Mouse (Mus musculus) ES-E14 (cell line): Measurements from ENCODE around the gene Manba.
A peak's percentile ranks its signal among the peaks of the same experiment; 100 is the strongest.

Experiments
- CHD2 ChIP-seq: IDR thresholded peaks from 2 replicates; pipeline ENCODE4 v1.6.1; 2014; ENCODE audit warnings: mild to moderate bottlenecking, low read depth, low read length, inconsistent platforms
- HCFC1 ChIP-seq: IDR thresholded peaks from 2 replicates; pipeline ENCODE4 v1.6.1; 2012; ENCODE audit warnings: low read length, inconsistent platforms, borderline replicate concordance; ENCODE audit not compliant: insufficient read depth
- MAFK ChIP-seq: IDR thresholded peaks from 2 replicates; pipeline ENCODE4 v1.6.1; 2014; ENCODE audit warnings: mild to moderate bottlenecking, low read depth, low read length, inconsistent platforms; ENCODE audit not compliant: insufficient read depth
- ZC3H11A ChIP-seq: IDR thresholded peaks from 2 replicates; pipeline ENCODE4 v1.6.1; 2012; ENCODE audit warnings: low read depth, mild to moderate bottlenecking, inconsistent platforms, low read length, borderline replicate concordance
- ZNF384 ChIP-seq: IDR thresholded peaks from 2 replicates; pipeline ENCODE4 v1.6.1; 2012; ENCODE audit warnings: low read depth, low read length, inconsistent platforms

DNA sequence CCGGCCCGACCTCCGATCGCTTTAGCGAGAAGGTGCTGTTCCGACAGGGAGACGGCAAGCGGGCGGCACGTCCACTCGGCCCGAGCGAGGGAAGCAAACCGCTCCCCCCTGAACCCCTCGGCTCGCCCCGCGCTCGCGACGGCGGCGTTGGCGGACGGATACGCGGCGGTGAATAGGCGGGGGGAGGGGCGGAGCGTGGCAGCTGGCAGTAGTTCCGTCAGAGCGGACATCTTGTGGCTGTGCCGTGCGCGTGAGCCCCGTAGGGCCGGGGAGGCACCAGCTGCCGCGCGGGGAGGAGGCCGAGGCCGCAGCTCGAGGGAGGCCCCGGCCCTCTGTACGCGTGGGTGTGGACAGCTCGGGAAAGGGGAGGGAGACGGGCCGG is 46.9 kb upstream of the Manba start:
- no peak for TF ChIP-seq ZC3H11A
- peak; percentile 18; the same call in 1 of the 2 replicates for TF ChIP-seq HCFC1
- TF ChIP-seq ZNF384 = no peak
- no peak for TF ChIP-seq CHD2
- no peak for TF ChIP-seq MAFK
